Mouse (Mus musculus) C2C12 (cell line): ENCODE results near the gene Rbm47.

Experiments used
- CEBPB ChIP-seq: IDR thresholded peaks from one replicate; pipeline ENCODE4 v1.6.1; 2011; ENCODE audit warnings: low read depth, mild to moderate bottlenecking, control low read depth, moderate library complexity
- CTCF ChIP-seq: IDR thresholded peaks from one replicate; pipeline ENCODE4 v1.5.1; 2011; ENCODE audit not compliant: control insufficient read depth, insufficient read depth, insufficient read length
- FOSL1 ChIP-seq: IDR thresholded peaks from one replicate; pipeline ENCODE4 v1.8.0; 2011; ENCODE audit warnings: mild to moderate bottlenecking, low read length; ENCODE audit not compliant: poor library complexity, insufficient read depth, severe bottlenecking
- USF1 ChIP-seq: IDR thresholded peaks from one replicate; pipeline ENCODE4 v1.6.1; 2011; ENCODE audit warnings: low read depth, mild to moderate bottlenecking, control low read depth, moderate library complexity

GRCm38 (mm10) chr5:65999106-65999505 lies 173.8 kb downstream of the Rbm47 start:
- TF ChIP-seq CTCF, result no peak
- TF ChIP-seq CEBPB, result no peak
- TF ChIP-seq FOSL1, result no peak
- no peak for TF ChIP-seq USF1
